Mouse (Mus musculus) megakaryocyte, embryonic 14.5 days (primary cell): ENCODE results near the gene Tnfrsf13b.

Experiments used
- FLI1 ChIP-seq: IDR thresholded peaks from 2 replicates; pipeline ENCODE4 v1.6.1; 2012; ENCODE audit warnings: low read length, inconsistent platforms, mixed read lengths
- GATA1 ChIP-seq: IDR thresholded peaks from 3 replicates; pipeline ENCODE4 v1.6.1; 2012; ENCODE audit warnings: mixed read lengths, low read length, inconsistent platforms, borderline replicate concordance

DNA sequence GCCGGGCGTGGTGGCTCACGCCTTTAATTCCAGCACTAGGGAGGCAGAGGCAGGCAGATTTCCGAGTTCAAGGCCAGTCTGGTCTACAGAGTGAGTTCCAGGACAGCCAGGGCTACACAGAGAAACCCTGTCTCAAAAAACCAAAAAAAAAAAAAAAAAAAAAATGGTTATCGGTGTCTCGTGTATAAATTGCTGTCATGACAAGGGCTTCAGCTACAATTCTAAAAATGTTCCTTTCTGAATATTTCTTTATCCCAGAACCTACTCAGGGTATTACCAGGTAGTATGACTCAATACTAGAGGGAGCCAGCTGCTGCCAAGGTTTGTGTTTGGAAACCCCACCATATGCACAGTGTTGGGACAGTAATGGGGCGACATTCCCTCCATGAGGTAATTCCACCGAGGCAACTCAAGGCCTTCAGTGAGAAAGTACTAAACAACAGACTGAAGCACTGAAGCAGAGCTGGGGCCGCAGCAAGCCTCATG lies 4.2 kb upstream of the Tnfrsf13b start:
- TF ChIP-seq GATA1 (no peak), FLI1 (no peak)
